Mouse (Mus musculus): ENCODE data around the gene Fam217a.

- TF ChIP-seq CTCF (IDR thresholded peaks at IDR 0.05; ENCODE audit: borderline replicate concordance, insufficient read depth, low read depth, low read length) (no peak), POLR2A (IDR thresholded peaks at IDR 0.05; ENCODE audit: borderline replicate concordance, insufficient read depth, low read length) (no peak)
These were observed 39.6 kb upstream of the Fam217a start, which contains the start of gene Eci3 for GRCm38 (mm10) chr13:34963511-34964397.

Measured in cerebellum, adult 2 months (tissue).